Mouse (Mus musculus): Measurements from ENCODE around the gene Smco4.

GRCm38 (mm10) chr9:15502476-15502875, 9.2 kb downstream of the Smco4 start:
- TF ChIP-seq CTCF (IDR thresholded peaks at IDR 0.05; ENCODE audit: low read depth, low read length) (no peak), POLR2A (IDR thresholded peaks at IDR 0.05; ENCODE audit: borderline replicate concordance, low read depth, low read length) (no peak)
